Mouse (Mus musculus) WW6 (cell line): Measurements from ENCODE around the gene Aatf.

Experiments used
- DNase-seq: peaks from one replicate; pipeline ENCODE4 v3.0.0-alpha.2; 2013; ENCODE audit warnings: low read depth, low spot score

The Aatf gene

GRCm38 (mm10) chr11:84513171-84514116 is at the start of gene Aatf:
Aatf (minus strand) TSS chr11:84513522.
- peak; percentile 99 for DNase-seq

DNA sequence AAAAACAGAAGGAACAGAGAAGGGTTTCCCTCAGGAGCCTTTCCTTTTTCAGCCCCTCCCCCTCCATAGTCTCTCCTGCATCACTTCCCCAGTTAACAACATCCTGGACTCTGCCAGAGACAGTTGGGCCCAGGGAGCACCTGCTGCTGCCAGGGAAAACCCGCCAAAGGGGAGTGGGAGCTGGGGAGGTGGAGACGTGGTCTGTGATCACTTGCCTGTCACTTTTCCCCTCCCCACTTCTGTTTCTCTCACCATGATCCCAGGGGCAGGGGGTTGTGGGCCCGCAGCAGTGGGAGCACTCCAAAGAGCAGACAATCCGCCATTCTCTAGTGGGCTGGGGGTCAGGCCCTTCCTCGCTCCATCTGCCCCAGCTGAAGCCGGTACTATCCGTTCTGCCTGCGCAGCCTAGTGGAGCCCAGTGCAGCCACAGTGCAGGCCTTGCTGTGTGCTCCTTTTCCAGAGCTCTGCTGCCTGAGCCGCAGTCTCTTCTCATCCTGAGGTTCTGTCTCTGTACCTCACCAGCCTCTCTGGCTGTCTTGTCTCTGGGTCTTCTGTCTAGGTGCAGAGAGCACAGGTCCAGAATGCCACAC is 49.5 kb upstream of the Aatf start:
- DNase-seq: peak; percentile 22

DNA sequence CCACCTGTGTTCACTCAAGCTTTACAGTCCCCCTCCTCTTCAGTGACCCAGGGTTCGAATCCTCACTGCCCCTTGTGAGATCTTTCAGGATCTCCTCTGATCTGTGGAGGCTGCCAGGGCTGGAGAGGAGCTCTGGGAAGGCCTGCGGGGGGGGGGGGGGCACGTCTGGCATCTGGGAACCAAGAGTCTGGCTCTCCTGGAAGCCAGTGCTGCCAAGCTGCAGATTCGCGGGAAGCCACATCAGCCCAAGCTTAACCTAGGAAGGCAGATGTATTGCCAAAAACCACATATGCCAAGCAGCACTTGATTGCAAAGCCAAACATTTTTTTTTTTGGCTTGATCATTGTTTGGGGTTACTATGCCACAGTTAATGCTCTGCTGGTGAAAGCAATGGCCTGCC is 48.2 kb upstream of the Aatf start:
- DNase-seq: no peak

- DNase-seq: no peak
These were observed 40.6 kb upstream of the Aatf start for GRCm38 (mm10) chr11:84553821-84554450.

DNA sequence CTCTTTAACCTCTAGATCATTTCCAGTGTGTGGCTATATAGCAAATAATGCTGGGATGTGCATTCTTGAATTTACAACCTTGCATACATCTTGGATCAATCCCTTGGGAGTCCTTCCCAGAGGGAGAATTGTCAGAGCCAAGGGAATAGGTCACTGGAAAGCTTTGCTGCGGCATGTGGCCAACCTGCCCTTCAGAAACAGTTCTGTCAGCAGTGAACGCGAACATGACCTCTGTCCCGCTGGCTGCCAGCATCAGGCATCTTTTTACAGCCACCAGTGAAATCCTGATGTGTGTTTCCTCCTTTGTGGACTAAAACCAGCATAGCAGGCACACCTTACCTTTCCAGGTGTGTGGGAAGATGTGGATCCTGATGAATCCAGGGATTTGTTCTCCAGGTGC is 38.0 kb upstream of the Aatf start:
- no peak for DNase-seq

GRCm38 (mm10) chr11:84549258-84549791 is 36.0 kb upstream of the Aatf start:
- no peak for DNase-seq

GRCm38 (mm10) chr11:84548293-84548692 is 35.0 kb upstream of the Aatf start:
- no peak for DNase-seq

DNA sequence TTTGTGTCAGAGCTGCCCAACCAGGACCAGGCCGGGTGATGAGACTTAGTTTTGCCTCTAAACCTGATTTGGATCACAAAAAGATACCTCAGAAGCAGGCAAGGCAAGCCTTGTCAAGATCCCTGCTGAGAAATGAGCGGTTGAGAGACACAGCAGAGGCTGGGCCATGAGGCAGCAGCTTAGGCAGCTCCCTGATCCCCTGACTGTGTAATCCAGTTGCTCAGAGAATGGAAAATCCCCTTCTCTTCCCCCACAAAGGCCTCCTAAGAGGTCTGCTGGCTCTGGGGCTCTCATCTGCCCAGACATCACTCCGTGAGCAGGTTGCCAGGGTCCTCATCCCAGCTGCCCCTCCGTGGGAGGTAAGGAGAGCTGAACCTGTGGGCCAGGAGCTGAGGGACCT is 26.7 kb upstream of the Aatf start:
- no peak for DNase-seq

GRCm38 (mm10) chr11:84529797-84530703 is 16.7 kb upstream of the Aatf start:
- DNase-seq: no peak

GRCm38 (mm10) chr11:84529143-84529755 is 15.9 kb upstream of the Aatf start:
- no peak for DNase-seq

GRCm38 (mm10) chr11:84526976-84527860 is 13.9 kb upstream of the Aatf start:
- DNase-seq: no peak

DNA sequence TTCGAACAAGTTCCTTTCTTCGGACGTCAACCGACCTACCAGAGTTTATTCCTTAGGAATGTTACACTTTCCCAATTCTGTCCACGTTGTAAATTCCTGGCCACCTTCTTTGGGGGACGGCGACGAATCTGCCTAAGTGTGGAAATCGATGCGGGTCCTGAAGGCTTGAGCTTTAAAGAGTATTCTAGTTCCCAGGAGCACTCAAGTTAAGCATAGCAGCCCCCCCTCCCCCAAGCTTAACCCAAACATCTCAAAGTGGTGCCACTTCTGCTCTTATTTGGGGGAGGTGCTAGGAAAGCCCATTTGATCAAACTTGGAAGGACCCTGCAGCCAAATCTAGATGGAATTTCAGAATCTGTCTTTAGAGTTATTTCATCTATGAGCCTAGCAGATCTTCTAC is 13.1 kb upstream of the Aatf start:
- DNase-seq: no peak

GRCm38 (mm10) chr11:84525421-84526274 is 12.3 kb upstream of the Aatf start, which contains the start of gene Lhx1:
Lhx1 (minus strand) TSS chr11:84525535.
- DNase-seq: no peak

- no peak for DNase-seq
These were observed 11.4 kb upstream of the Aatf start for GRCm38 (mm10) chr11:84524511-84525270.

DNA sequence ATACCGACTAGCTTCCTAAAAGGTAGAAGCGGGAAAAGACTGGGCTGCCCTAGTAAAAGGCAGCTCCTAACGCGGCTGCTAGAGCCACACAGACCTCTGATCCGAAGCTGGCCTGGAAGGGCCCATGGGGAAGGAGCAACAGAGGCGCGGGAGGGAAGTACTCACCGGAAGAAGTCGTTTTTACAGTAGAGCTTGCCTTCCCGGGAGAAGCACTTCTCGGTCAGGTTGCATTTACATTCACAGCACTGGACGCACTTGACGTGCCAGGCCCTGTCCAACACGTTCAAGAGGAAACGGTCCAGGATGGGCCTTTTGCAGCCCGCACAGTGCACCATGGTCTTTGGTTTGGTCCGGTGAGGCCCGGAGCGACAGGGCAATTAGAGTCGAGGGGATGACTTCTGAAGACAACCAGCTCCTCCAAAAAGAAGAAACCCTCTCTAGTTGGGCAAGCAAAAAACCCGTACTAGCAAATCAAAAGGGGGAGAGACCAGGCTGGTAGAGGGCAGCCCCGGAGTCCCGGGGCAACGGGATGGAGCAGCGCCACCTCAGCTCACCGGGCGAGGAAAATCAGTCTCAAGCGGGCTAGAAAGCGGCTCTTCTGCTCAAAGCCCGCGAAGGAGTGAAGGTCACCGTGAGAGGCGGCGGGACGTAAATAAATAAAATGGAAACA is 10.7 kb upstream of the Aatf start:
- DNase-seq: no peak

DNA sequence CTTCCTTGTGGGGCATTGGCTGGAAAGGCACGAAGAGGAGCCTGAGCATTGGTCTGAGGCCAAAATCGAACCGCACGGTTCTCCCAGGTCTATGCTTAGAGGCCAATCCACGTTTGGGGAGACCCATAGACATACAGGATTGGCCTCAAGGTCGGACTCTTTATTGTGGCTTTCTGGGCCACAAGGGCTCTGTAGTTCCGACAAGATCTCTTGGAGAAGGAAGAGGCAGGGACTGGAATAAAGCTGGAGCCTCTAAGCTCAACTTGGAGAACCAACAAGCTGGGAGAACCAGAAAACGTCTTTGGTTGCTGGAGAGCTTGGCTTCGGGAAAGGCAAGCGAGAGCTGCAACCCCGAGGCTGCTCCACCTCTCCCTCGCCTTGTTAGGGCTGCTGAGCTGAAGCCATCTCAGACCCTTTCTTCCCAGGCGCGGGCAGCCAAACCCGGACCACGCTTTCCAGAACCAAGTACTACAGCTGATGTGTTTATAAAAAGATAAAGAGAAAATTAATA is 10.1 kb upstream of the Aatf start:
- DNase-seq: no peak
